Mouse (Mus musculus): ENCODE results near the gene Ccdc184. TPM values are rescaled to one million over a fixed set of nuclear protein-coding genes. Genes with fewer than 3 reads are reported as not detected.
A peak's percentile ranks its signal among the peaks of the same experiment; 100 is the strongest.

Gene Ccdc184
- total RNA-seq, 1 experiment from 2014 or later, result 0.55 TPM

- no peak for DNase-seq
These were observed 11.0 kb upstream of the Ccdc184 start for GRCm38 (mm10) chr15:98155944-98156343.

DNA sequence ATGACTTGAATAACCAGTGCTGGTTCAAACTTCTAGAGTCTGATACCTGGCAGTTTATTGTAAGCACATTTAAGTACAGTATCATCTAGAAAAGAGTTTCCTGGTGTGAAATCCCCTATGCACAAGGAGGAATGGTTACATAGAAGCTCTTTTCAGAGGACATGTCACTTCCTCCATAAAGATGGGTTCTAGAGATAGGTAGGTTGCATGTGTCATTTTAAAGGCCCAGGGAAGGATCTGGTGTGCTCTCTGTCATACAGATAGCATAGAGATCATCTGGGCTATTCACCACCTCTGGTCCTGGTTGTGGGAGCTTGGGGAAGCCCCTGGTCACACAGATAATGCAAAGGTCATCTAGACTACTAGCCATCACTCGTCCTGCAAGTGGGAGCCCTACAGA, 9.7 kb upstream of the Ccdc184 start:
- no peak for DNase-seq

GRCm38 (mm10) chr15:98161026-98161805, 5.7 kb upstream of the Ccdc184 start:
- no peak for DNase-seq

GRCm38 (mm10) chr15:98162561-98162960, 4.4 kb upstream of the Ccdc184 start:
- DNase-seq, result no peak

DNA sequence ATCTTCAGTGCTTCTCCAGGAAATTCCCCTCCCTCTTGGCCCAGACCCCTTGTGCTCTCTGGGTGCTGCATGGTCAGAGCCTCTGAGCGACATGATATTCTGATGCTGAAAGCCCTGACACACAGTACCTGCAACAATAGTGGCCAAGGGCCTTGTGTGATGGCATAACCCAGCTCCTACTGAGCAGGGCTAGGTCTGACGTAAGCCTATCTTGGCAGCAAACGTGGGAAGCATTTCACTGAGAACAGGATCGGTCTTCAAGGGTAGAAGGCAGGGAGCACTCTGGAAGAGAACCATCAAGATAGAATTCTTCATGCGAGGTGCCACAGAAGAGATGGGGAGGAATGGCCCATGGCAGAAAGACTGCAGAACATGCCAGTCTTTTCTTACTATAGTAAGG, 1.4 kb upstream of the Ccdc184 start, which contains the start of gene Asb8:
TSS of gene Asb8 (minus strand) at position 101 of the 400 bp plus-strand sequence.
- no peak for DNase-seq

- peak; percentile 70 for DNase-seq
These were observed 975 bp downstream of the Ccdc184 start for GRCm38 (mm10) chr15:98167645-98168621.

DNA sequence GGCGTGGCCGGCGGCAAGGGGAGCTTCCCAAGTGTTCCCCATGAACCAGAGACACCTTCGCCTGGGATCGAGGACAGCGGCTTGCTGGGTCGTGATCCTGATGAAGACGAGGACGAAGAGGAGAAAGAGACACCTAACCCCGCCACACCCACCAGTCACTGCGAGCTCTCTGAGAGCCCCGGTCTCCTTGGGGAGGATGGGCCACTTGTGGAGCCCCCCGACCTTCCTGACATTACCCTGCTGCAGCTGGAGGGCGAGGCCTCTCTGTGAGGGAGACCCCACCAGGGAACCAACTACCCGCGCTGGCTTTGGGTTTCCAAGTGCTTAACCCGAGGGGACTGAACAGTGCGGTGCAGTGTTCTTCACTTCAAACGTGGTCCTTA, 1.7 kb downstream of the Ccdc184 start:
- no peak for DNase-seq

DNA sequence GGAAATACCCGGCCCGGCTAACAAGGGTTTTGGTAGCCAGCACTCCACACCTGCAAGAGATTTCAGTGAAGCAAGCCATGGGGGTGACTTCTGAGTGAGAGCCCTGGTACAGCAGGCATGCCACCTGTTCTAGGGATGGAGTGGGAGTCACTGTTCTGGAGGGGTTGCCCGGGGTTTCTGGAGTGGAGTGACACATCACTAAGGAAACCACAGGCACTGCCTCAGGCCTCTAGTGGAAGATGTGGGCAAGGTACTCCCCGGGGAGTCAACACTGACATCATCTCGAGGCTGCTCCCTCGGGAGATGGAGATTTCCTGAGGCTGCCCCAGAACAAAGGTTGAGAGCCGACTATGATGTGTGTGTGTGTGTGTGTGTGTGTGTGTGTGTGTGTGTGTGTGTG, 3.4 kb downstream of the Ccdc184 start:
- DNase-seq, result no peak

GRCm38 (mm10) chr15:98170917-98171316, 4.0 kb downstream of the Ccdc184 start:
- DNase-seq, result no peak

DNA sequence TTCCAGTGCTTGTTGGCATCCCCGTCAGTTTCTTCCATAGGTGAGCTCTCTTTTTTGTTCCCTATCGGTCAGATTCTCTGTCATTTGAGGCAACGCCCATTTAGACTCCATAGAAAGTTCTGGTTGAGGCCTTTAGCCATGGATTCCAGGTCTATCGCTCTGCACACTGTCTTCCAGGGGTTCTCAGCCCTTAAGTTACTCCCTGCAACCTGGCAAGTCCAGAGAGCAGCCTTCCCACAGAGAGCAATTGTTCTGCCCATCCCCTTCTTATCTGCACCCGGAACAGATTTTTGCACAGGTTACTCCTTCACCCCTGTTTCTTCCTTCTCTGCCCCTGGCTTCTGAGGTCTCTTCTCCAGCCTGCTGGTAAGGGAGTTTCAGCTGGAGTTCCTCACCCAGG, 5.2 kb downstream of the Ccdc184 start:
- DNase-seq, result no peak

DNA sequence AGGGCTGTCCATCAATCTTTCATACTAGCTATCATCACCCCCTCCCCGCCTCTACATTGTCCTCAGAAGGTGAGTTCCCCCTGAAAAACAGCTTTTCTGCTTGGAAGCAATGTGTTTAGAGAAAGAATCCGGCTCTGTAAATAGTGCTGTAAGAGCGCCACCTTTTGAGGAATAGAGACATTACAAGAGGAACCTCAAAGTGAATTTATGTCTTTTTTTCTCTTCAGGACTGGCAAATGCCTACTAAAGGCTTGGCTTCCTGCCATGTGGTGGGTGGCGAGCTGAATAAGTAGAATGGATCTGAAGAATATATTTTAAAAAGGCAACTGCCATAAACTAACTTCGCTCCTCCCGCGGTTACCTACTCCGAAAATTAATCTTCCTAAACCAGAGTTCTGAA, 6.9 kb downstream of the Ccdc184 start:
- no peak for DNase-seq

DNA sequence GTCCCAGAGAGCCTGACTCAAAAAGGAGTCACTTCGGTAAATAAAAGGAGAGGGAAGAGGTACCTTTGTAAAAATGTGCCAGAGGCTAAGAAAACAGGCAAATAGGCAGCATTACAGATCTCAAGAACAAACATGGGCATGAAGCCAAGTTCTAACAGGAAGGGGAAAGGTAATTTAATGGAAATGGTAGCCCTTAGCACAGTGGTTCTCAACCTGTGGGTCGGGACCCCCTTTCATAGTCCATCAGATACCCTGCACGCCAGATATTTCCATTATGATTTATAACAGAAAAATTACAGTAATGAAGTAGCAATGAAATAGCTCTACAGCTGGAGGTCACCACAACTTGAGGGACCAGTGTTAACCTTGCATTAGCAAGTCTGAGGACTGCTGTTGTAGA, 10.4 kb downstream of the Ccdc184 start:
- no peak for DNase-seq

DNA sequence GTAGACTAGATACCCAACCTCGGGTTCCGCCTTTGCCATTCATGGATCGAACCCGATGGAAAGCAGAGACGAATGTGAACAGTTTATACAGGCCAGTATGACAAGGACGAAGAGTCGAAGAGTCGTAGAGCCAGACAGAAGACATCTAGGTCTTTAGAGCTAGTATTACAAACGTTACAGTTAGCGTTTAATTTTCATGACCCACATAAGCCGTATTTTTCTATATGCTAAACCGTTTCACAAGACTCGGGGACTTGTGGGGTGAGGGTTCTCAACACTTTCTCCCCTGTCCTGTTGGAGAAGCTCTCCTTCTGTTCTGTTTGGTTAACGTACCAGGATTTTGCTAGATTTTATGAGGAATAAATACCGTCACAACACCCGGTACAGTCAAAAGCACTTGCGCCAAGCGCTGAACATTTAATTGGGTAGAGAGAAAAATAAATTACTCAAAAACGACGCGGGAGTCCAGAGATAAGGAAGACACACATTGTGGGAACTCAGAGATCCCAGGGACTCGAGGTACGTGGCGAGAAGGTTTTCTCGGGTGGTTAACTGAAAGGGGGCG, 13.7 kb downstream of the Ccdc184 start:
- no peak for DNase-seq

DNA sequence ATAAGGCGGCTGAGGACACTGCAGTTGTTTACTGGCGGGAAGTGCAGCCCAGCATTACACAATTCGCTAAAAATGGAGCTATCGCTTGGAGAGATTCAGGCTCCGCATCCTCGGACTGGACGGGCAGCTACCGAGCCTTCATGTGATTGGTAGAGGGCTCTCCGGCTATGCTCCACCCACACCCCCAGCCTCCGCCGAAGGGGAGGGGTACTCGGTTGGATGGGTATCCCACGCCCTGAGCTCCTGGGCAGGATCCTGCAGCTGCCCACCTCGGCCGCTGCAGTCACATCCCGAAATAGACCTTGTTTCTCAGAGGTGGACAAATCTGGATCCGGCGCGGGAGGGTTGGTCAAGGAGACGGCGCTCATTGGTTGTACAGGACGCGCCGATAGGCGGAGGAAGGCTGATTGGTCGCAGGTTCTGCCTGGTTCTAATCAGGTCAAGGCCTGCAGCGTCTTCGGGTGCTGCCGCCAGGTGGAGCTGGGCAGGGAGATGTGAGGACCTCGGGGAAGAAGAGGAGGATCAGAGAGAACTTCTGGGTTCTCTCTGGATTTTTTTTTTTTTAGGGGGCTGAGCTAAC, 14.3 kb downstream of the Ccdc184 start:
- DNase-seq, result peak; percentile 91

GRCm38 (mm10) chr15:98181856-98182570, 15.1 kb downstream of the Ccdc184 start:
- no peak for DNase-seq

- no peak for DNase-seq
These were observed 17.5 kb downstream of the Ccdc184 start for GRCm38 (mm10) chr15:98184456-98184855.

GRCm38 (mm10) chr15:98195442-98195841, 28.5 kb downstream of the Ccdc184 start, which contains the start of gene Olfr288:
Olfr288 (minus strand) TSS chr15:98195542.
- no peak for DNase-seq

GRCm38 (mm10) chr15:98209676-98210075, 42.7 kb downstream of the Ccdc184 start:
- no peak for DNase-seq

DNA sequence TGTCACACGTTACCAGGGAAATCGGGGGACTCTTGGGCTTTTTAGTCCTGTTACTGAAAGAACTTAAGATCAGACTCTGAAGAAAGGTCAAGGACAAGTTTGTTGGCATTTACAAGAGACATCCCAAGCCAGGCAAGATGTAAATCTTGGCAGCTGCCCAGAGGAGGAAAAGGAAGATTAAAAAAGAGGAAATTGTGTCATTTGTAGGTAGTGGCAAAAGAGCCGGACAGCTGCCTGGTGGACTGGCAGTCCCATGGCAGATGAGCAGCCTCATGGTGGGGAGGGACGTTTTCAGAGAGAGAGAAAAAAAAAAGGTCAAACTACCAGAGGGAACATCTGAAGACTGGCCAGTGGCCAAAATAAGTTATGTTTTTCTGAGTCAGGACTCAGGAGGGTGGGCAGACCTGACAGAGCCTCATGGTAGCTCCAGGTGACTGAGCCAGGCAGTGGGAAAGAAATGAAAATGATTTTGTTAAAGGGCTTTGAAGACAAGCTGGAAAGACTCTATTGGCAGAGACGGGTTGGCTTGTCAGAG, 46.4 kb downstream of the Ccdc184 start:
- DNase-seq, result no peak

GRCm38 (mm10) chr15:98214130-98214529, 47.2 kb downstream of the Ccdc184 start:
- DNase-seq, result no peak
